Mouse (Mus musculus): ENCODE results near the gene Sult2b1. TPM values are rescaled to one million over a fixed set of nuclear protein-coding genes. Genes with fewer than 3 reads are reported as not detected.
A peak's percentile ranks its signal among the peaks of the same experiment; 100 is the strongest.

Sult2b1 gene
- polyA plus RNA-seq, 1 experiment from 2014 or later: 2.5 TPM

DNA sequence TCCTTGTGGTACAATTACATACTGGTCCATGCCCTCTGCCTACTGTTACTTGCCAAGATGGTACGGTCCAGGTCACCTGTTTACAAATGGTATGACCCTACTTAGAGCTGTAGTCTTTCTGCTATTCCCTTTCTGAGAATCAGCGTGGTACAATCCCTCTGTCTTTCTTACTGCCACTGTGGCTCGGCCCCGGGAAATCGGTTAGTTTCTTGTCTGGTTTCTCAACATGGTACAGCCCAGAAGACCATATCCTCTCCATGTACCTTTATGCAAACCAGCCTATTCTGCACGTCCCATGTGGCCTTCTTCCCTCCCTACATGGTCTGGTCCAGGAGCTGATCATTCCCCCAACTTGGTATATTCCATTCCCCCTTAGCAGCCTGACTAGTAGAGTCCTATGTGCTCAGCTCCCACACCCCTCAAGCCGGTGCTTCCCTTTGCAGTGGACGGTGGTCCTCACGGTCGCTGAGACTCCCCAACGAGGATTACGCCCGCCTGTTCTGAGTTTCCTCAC, 80.4 kb downstream of the Sult2b1 start:
- peak overlapping the region; percentile 94 for H3K4me2 ChIP-seq (replicated peaks; ENCODE audit: low read depth, low read length)
- ATAC-seq (ENCODE audit: low FRiP score, low TSS enrichment): peak; percentile 40
- H3K27me3 ChIP-seq (ENCODE audit: insufficient read depth, low read length): peaks cover 15% of the 10 kb centered on the region
- no peaks in the 10 kb centered on the region for H3K36me3 ChIP-seq (ENCODE audit: insufficient read depth, low read length)
- peak overlapping the region; percentile 86 for H3K27ac ChIP-seq (ENCODE audit: low read length)
- peak overlapping the region; percentile 74 for H3K9ac ChIP-seq (replicated peaks; ENCODE audit: low read length)
- peak overlapping the region; percentile 71 for H3K4me3 ChIP-seq (ENCODE audit: low read length)
- peaks cover 62% of the 10 kb centered on the region for H3K4me1 ChIP-seq (ENCODE audit: insufficient read depth, low read length)
- WGBS: under 1% methylated on average over 13 of the region's 13 CpGs
- H3K9me3 ChIP-seq (ENCODE audit: low read length): no peaks in the 10 kb centered on the region

DNA sequence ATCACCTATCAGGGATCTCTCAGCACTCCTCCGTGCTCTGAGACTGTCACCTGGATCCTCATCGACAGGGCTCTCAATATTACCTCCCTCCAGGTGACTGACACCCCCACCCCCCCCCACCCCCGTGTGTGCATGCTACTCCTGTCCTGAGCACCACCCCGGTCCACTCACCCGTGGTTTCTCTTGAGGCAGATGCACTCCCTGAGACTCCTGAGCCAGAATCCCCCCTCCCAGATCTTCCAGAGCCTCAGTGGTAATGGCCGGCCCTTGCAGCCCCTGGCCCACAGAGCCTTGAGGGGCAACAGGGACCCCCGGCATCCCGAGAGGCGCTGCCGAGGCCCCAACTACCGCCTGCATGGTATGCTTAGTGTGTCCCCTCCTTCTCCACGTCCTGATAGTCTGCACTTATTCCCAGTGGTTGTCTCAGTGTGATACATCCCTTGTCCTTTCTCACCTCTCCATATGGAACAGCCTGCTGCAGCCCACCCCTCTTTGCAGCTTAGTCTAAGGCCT, 80.9 kb downstream of the Sult2b1 start:
- H3K4me2 ChIP-seq (replicated peaks; ENCODE audit: low read depth, low read length): peak overlapping the region; percentile 94
- H3K4me3 ChIP-seq (ENCODE audit: low read length): peak overlapping the region; percentile 71
- 43% methylated on average over 12 of the region's 12 CpGs for WGBS
- peak overlapping the region; percentile 86 for H3K27ac ChIP-seq (ENCODE audit: low read length)
- no peak; the same call in 1 of the 2 replicates for ATAC-seq (ENCODE audit: low FRiP score, low TSS enrichment)
- peaks cover 20% of the 10 kb centered on the region for H3K27me3 ChIP-seq (ENCODE audit: insufficient read depth, low read length)
- peak overlapping the region; percentile 74 for H3K9ac ChIP-seq (replicated peaks; ENCODE audit: low read length)
- no peaks in the 10 kb centered on the region for H3K36me3 ChIP-seq (ENCODE audit: insufficient read depth, low read length)
- H3K9me3 ChIP-seq (ENCODE audit: low read length): no peaks in the 10 kb centered on the region
- peaks cover 57% of the 10 kb centered on the region for H3K4me1 ChIP-seq (ENCODE audit: insufficient read depth, low read length)

DNA sequence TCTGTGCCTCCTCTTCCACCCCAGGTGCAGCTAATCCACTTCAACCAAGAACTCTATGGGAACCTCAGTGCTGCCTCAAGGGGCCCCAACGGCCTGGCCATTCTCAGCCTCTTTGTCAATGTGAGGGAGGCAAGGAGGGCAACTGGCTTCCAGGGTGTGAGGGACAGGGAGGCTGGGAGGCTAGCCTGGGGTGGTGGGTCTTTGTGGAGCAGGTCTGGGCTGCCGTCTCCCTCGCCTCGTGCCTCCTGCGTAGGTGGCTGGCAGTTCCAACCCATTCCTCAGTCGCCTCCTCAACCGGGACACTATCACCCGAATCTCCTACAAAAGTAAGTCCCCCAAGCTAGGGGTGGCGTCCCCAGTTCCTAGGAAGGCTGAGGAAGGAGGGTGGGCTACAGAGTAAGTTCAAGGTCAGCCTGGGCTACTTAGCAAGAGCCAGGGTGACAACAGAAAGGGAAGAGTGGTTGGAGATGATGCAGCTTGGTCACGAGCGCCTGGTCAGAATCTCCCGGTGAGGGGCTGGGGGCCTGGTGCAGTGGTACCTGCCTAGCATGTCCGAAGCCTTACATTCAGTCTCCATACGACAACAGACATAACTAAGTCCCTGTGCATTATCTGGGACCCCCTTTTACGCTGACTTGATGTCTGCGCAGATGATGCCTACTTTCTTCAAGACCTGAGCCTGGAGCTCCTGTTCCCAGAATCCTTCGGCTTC, 81.5 kb downstream of the Sult2b1 start:
- Histone ChIP-seq H3K4me1 (ENCODE audit: insufficient read depth, low read length) (peaks cover 50% of the 10 kb centered on the region), H3K4me2 (replicated peaks; ENCODE audit: low read depth, low read length) (peak overlapping the region; percentile 94; the same call in 1 of the 2 replicates)
- ATAC-seq (ENCODE audit: low FRiP score, low TSS enrichment): no peak

GRCm38 (mm10) chr7:45702316-45702715, 82.2 kb downstream of the Sult2b1 start:
- WGBS: 87% methylated on average over 11 of the region's 11 CpGs
- Histone ChIP-seq H3K36me3 (ENCODE audit: insufficient read depth, low read length) (no peaks in the 10 kb centered on the region), H3K9me3 (ENCODE audit: low read length) (no peaks in the 10 kb centered on the region), H3K27me3 (ENCODE audit: insufficient read depth, low read length) (peaks cover 23% of the 10 kb centered on the region), H3K27ac (ENCODE audit: low read length) (no peak overlapping the region), H3K4me2 (replicated peaks; ENCODE audit: low read depth, low read length) (no peak overlapping the region), H3K4me1 (ENCODE audit: insufficient read depth, low read length) (peaks cover 45% of the 10 kb centered on the region), H3K4me3 (ENCODE audit: low read length) (no peak overlapping the region), H3K9ac (replicated peaks; ENCODE audit: low read length) (no peak overlapping the region)
- no peak for ATAC-seq (ENCODE audit: low FRiP score, low TSS enrichment)

More for the DNA sequence above, 81.5 kb downstream of the Sult2b1 start:
- no peaks in the 10 kb centered on the region for H3K9me3 ChIP-seq (ENCODE audit: low read length)
- H3K9ac ChIP-seq (replicated peaks; ENCODE audit: low read length): peak overlapping the region; percentile 74; the same call in 1 of the 2 replicates
- WGBS: 90% methylated on average over 17 of the region's 17 CpGs
- no peak overlapping the region for H3K27ac ChIP-seq (ENCODE audit: low read length)
- H3K36me3 ChIP-seq (ENCODE audit: insufficient read depth, low read length): no peaks in the 10 kb centered on the region
- no peak overlapping the region for H3K4me3 ChIP-seq (ENCODE audit: low read length)
- peaks cover 23% of the 10 kb centered on the region for H3K27me3 ChIP-seq (ENCODE audit: insufficient read depth, low read length)

- Histone ChIP-seq H3K4me2 (replicated peaks; ENCODE audit: low read depth, low read length) (peak overlapping the region; percentile 89; the same call in 1 of the 2 replicates), H3K4me3 (ENCODE audit: low read length) (no peak overlapping the region), H3K9me3 (ENCODE audit: low read length) (no peaks in the 10 kb centered on the region), H3K27me3 (ENCODE audit: insufficient read depth, low read length) (peaks cover 23% of the 10 kb centered on the region), H3K27ac (ENCODE audit: low read length) (no peak overlapping the region), H3K9ac (replicated peaks; ENCODE audit: low read length) (no peak overlapping the region), H3K4me1 (ENCODE audit: insufficient read depth, low read length) (peaks cover 39% of the 10 kb centered on the region), H3K36me3 (ENCODE audit: insufficient read depth, low read length) (no peaks in the 10 kb centered on the region)
- no peak for ATAC-seq (ENCODE audit: low FRiP score, low TSS enrichment)
- 83% methylated on average over 11 of the region's 11 CpGs for WGBS
These were observed 82.9 kb downstream of the Sult2b1 start for GRCm38 (mm10) chr7:45701607-45702006.

GRCm38 (mm10) chr7:45701072-45701471, 83.4 kb downstream of the Sult2b1 start:
- H3K4me3 ChIP-seq (ENCODE audit: low read length): peak overlapping the region; percentile 51
- peaks cover 23% of the 10 kb centered on the region for H3K27me3 ChIP-seq (ENCODE audit: insufficient read depth, low read length)
- H3K9ac ChIP-seq (replicated peaks; ENCODE audit: low read length): peak overlapping the region; percentile 59
- ATAC-seq (ENCODE audit: low FRiP score, low TSS enrichment): no peak
- peaks cover 35% of the 10 kb centered on the region for H3K4me1 ChIP-seq (ENCODE audit: insufficient read depth, low read length)
- H3K9me3 ChIP-seq (ENCODE audit: low read length): no peaks in the 10 kb centered on the region
- no peaks in the 10 kb centered on the region for H3K36me3 ChIP-seq (ENCODE audit: insufficient read depth, low read length)
- H3K27ac ChIP-seq (ENCODE audit: low read length): no peak overlapping the region
- 26% methylated on average over 11 of the region's 11 CpGs for WGBS
- peak overlapping the region; percentile 89 for H3K4me2 ChIP-seq (replicated peaks; ENCODE audit: low read depth, low read length)

GRCm38 (mm10) chr7:45700301-45701015, 84.0 kb downstream of the Sult2b1 start:
- peak; percentile 13; the same call in 1 of the 2 replicates for ATAC-seq (ENCODE audit: low FRiP score, low TSS enrichment)
- Histone ChIP-seq H3K9me3 (ENCODE audit: low read length) (no peaks in the 10 kb centered on the region), H3K4me2 (replicated peaks; ENCODE audit: low read depth, low read length) (peak overlapping the region; percentile 89), H3K36me3 (ENCODE audit: insufficient read depth, low read length) (no peaks in the 10 kb centered on the region), H3K4me1 (ENCODE audit: insufficient read depth, low read length) (peaks cover 29% of the 10 kb centered on the region), H3K27me3 (ENCODE audit: insufficient read depth, low read length) (peaks cover 23% of the 10 kb centered on the region), H3K4me3 (ENCODE audit: low read length) (peak overlapping the region; percentile 51), H3K9ac (replicated peaks; ENCODE audit: low read length) (peak overlapping the region; percentile 70), H3K27ac (ENCODE audit: low read length) (no peak overlapping the region)
- WGBS: under 1% methylated on average over 20 of the region's 20 CpGs

GRCm38 (mm10) chr7:45699523-45700141, 84.8 kb downstream of the Sult2b1 start, which contains the start of gene Car11:
Gene Car11, plus strand, starts transcription at chr7:45699843.
- peaks cover 23% of the 10 kb centered on the region for H3K27me3 ChIP-seq (ENCODE audit: insufficient read depth, low read length)
- 2% methylated on average over 30 of the region's 36 CpGs for WGBS
- H3K4me3 ChIP-seq (ENCODE audit: low read length): peak within 1 kb of the TSS; percentile 51
- no peaks in the 10 kb centered on the region for H3K9me3 ChIP-seq (ENCODE audit: low read length)
- no peak within 1 kb of the TSS for H3K27ac ChIP-seq (ENCODE audit: low read length)
- no peak for ATAC-seq (ENCODE audit: low FRiP score, low TSS enrichment)
- H3K9ac ChIP-seq (replicated peaks; ENCODE audit: low read length): peak within 1 kb of the TSS; percentile 70
- H3K4me1 ChIP-seq (ENCODE audit: insufficient read depth, low read length): peaks cover 28% of the 10 kb centered on the region
- peak within 1 kb of the TSS; percentile 89 for H3K4me2 ChIP-seq (replicated peaks; ENCODE audit: low read depth, low read length)
- H3K36me3 ChIP-seq (ENCODE audit: insufficient read depth, low read length): no peaks in the 10 kb centered on the region

DNA sequence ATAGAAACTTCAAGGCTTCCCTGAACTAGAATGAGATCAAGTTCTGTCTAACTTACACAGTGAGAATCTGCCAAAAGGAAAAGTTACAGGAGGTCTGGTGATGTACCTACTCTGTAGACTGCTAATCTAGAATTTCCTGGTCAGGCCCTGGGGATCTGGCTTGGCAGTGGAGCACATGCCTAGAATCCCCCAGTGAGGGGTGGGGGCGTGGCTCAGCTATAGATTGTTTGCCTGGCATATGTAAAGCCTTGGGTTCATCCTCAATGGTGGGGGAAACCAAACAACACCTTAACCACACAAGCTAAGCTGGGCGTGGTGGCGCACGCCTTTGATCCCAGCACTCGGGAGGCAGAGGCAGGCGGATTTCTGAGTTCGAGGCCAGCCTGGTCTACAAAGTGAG, 86.6 kb downstream of the Sult2b1 start:
- no peak overlapping the region for H3K4me3 ChIP-seq (ENCODE audit: low read length)
- H3K9ac ChIP-seq (replicated peaks; ENCODE audit: low read length): no peak overlapping the region
- peaks cover 23% of the 10 kb centered on the region for H3K27me3 ChIP-seq (ENCODE audit: insufficient read depth, low read length)
- no peaks in the 10 kb centered on the region for H3K36me3 ChIP-seq (ENCODE audit: insufficient read depth, low read length)
- no peaks in the 10 kb centered on the region for H3K9me3 ChIP-seq (ENCODE audit: low read length)
- H3K4me2 ChIP-seq (replicated peaks; ENCODE audit: low read depth, low read length): no peak overlapping the region
- peaks cover 19% of the 10 kb centered on the region for H3K4me1 ChIP-seq (ENCODE audit: insufficient read depth, low read length)
- no peak for ATAC-seq (ENCODE audit: low FRiP score, low TSS enrichment)
- 87% methylated on average over 7 of the region's 7 CpGs for WGBS
- H3K27ac ChIP-seq (ENCODE audit: low read length): no peak overlapping the region
